Mouse (Mus musculus): ENCODE results near the gene Gm49450.

Gm49450 gene

DNA sequence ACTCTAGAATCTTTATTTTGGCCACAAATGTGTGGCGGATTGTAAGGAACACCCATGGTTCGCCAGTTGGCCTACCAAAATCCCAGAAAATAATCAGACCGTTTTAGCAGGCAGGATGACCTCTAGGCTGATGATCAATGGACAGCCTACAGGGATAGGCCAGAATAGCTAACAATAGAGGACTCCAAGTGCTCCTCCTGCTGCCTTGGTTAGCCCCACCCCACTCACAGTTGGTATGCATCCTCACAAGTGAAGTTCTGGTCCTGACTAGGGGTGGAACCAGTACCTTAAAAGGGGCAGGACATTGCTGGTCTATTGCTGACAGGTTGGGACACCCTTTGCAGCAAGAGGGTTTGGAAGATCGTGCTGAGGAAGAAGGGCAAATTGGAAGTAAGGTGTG lies 60.3 kb downstream of the Gm49450 start:
- no peak for DNase-seq (ENCODE audit: low read depth, low spot score)

DNA sequence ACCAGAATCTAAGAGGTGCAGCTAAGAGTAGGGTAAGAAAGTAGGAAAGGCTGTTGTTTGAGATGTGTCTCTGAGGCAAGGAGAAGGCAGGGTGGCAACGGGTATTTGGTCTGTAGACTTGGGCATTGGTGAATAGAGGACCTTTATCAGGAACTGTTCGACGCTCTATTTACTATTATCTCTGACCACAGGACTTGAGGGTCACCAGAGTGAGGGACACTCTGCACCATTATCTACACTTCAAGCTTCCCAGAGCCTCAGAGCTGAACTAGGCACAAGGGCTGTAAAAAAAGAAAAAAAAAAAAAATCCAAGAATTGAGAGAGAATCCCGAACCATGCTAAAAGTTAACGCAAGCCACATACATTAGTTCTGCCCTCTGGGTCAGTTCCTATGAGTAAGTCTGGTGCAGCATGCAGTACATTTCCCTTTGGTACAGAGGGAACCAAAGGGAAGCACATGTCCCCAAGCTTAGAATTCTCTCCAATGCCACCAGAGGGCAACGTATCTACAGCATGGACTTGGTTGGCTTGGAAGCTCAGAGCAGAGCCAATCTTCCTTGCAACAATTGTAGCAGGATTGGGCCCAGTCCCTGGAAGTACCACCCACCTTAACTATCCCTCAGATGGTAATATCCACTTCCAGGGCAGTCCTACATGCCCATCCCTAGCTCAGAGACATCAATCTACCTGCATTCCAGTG lies 61.3 kb downstream of the Gm49450 start:
- DNase-seq (ENCODE audit: low read depth, low spot score), result peak; percentile 52

DNA sequence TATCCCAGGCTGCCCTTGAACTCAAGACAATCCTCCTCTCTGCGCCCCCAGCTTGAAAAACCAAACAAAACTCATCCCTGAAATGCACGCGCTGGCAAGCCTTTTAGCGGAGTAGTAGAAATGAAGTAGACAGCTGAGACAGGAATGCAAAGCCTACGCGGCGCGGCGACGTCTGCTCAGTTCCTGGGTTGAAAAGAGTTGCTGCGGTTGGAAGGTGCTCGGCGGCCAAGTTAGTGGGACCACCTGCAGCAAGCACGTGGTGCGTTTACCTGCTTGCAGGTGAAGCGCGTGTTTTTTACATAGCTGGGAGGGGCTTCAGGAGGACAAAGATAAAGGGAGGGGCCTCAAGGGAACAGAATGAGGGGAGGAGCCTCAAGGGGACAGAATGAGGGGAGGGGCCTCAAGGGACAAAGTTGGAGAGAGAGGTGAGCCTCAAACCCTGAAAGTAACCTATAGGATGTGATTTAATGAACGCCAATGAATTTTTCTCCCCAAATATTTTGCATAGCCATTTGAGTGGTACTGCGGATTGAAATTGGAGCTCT lies 62.1 kb downstream of the Gm49450 start:
- no peak for DNase-seq (ENCODE audit: low read depth, low spot score)

DNA sequence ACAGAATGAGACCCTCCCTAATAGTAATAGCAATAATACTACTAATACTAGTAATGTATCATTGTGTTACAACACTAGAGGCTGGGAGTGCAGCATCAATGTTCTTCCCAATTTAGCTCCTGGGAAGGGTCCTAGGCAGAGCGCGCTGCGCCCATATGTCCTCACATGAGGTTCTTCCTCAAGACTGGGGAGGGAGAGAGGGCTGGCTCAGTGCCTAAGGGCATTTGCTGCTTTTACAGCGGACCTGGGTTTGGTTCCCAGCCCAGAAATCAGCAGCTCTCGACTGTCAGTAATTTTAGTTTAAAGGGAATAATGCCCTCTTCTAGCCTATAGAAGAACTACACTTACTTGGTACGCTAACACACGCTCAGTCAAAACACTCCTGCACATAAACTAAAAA lies 65.8 kb downstream of the Gm49450 start:
- DNase-seq (ENCODE audit: low read depth, low spot score), result no peak

DNA sequence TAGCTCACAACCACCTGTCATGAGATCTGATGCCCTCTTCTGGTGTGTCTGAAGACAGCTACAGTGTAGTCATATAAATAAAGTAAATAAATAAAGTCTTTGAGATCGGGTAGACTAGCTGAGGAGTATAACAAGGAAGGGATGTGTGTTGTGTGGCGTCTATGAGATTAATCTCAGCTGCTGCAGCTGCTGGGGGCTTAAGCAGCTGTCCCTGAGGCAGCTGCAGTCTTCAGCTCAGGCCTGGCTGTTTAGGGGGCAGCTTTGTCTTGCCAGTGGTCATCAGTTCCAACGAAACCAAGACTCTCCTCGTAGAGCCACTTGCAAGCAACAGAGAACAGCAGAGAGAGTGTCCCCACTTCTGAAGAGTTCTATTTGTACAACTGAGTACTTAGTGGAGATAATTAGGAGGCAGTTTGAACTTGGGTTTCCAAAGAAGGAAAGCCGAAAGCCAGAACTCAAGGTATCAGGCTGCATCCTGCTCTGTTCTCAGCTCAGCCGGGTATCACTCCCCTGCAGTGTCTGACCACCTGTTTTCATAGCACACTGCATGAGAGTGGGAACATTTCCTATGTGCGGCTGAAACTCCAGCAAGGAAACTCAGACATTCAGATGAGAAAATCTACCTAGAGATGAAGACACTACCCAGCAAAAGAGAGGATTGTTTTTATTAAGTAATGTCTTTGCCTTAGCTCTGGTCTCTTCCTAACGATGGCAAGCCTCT lies 66.5 kb downstream of the Gm49450 start:
- DNase-seq (ENCODE audit: low read depth, low spot score), result no peak

DNA sequence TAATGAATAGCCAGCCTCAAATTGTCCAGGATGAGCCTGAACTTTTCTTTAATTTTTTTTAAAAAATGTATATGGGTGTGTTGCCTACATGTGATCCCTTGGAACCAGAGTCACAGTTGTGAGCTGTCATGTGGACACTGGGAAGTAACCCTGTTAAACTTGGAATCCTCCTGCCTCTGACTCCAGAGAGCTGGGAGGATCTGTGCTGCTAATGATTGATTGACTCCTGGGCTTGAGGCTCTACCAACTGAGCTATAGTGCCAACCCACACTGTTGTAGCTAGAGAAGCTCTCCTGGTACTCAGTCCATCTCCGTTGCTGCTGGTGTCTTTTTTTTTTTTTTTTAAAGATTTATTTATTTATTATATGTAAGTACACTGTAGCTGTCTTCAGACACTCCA lies 69.2 kb downstream of the Gm49450 start:
- no peak for DNase-seq (ENCODE audit: low read depth, low spot score)

DNA sequence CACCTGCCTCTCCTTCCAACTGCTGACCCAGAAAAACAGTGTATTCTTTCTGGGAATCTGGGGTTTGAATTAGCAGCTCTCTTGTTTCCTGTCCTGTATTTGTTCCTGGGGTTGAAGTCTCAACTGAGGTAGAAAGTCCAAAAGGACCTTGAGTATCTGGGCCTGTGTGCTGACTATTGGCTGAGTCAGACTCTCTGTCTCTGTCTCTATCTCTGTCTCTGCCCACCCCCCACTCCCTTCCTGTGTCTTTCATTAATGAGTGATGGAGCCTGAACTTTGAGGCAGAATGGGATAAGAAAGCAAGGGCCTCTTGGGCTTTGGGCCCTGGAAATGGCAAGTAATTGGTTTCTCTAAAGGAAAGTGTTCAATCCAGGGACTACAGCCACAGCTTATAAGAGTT lies 69.7 kb downstream of the Gm49450 start:
- DNase-seq (ENCODE audit: low read depth, low spot score), result no peak

Data from brain, embryonic 18.5 days (tissue).